Mouse (Mus musculus) retina, adult 2 months (tissue): Measurements from ENCODE around the gene Palm3.
"Not testable (repeated sequence)": the region's sequence is repeated elsewhere in the genome, so short reads cannot be mapped to it uniquely, and the experiment has no call there.

Experiments used
- DNase-seq: peaks from one replicate; pipeline ENCODE4 v3.0.0-alpha.2; 2012; ENCODE audit warnings: low read depth, low spot score

Palm3 gene

DNA sequence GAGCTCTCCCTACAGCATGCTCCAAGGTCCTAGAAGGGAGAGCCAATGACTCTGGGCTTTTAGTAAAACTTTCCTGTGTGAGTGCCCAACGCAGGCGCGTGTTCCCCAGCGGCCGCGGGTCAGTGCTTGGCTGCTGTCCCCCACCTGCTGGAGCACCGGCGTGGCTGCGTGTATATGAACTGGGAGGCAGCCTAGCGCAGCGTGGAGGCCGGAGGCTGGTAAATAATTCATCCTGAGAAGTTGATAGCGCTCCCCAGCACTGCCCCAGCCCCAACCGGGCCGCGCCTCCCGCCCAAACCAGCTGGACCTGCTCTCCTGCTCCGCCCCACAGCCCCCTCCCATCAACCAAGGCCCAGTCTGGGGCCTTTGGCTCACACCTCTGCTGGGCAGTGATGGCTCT, at the start of gene Palm3:
Gene Palm3 (plus strand): TSS at position 376 of the 400 bp plus-strand sequence.
- DNase-seq: no peak

DNA sequence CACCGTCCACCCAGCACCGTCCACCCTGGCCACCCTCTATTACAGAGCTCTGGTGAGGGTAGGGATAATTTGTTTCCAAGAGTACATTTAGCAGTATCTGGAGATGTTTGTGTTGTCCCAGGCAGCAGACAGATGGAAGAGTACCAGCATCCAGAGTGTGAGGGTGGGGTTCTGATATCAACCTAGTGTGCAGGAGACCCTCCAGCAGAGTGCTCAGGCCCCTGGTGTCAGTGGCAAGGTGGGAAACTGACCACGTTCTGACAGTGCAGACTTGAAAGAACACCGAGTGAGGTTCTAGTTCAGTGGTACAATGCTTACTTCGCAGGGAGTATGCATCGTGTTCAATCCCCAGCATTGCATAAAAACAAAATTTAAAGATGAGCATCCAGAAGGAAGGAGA, 49.6 kb upstream of the Palm3 start:
- no peak for DNase-seq

DNA sequence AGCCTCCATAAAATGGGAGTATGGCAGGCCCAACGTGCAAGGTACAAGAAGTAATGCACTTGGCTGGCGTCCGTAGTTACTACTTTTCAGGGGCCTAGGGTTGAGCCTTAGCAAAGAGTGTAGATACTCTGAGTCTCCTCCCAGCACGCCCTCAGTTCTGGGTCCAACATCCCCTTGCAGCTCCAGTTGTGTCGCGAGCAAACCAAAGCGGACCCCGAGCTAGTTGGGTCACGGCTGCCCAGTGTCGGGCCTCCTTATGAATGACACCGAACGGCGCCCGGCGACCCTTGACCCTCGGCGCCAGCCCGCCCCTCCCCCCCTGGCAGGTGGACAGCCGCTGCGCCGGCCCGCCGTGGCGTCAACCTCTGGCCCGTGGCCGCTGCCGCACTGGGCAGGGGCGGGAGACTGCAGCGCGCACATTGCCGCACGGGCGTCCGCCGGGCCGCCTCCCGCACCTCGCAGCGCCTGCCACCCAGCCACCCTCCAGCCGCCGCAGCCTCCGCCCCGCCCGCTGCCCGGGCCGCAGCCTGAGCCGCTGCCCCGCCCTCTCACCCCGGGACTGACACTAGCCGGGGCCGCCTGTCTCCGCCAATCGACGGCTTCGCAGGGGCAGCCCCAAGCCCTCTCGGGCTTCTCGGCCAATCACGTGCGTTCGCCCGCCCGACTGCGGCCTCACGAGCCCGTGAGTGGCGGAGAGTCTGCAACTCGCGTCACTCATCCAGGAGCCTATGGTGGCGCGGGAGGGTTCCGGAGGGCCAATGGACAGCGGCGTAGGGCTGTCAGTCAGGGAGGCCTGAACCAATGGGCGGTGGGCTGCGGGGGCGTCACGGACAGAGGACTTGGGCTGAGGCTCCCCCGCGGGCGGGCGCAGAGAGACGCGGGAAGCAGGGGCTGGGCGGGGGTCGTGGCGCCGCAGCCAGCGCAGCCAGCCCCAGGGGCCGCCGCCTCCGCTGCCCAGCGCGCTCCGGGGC, 48.8 kb upstream of the Palm3 start, which contains the start of gene Prkaca:
Gene Prkaca (plus strand): TSS at position 844 of the 971 bp plus-strand sequence.
- peak; percentile 92 for DNase-seq

DNA sequence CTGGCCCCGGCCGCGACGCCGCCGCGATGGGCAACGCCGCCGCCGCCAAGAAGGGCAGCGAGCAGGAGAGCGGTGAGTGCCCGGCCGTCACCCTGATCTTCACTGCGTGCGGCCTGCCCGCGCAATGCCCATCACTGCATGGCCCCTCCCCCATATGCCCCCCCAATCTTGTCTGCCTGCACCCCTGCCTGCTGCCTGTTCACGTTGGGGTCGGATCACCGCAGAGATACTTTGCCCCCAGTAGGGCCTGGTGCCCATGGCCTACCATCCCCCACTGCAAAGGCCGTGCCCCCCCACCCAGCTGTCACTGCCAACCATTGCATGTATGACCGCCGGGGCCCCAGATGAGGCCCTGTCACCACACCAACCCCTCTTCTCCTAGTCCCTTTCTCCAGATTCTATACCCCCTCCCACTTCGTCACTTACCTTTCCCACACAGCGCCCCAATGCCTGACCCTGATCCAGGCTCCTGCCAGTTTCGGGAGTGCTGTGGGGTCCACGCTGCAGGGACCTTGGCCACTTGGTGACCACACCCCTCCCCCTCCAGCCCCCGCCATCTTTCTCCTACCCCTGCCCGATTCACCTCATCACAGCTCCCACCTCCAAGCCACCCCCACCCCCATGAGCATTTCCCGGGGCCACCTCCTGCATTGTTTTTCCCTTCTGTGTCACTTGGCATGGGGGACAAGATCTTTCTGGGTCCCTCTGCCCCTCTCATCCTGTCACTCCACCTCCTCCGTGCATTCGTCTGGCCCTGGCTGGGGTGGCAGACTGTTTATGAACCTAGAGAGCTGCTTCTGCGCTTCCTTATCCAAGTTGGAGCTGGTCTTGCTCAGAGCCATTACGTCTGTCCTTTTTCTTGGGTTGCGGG, 47.9 kb upstream of the Palm3 start:
- no peak for DNase-seq

DNA sequence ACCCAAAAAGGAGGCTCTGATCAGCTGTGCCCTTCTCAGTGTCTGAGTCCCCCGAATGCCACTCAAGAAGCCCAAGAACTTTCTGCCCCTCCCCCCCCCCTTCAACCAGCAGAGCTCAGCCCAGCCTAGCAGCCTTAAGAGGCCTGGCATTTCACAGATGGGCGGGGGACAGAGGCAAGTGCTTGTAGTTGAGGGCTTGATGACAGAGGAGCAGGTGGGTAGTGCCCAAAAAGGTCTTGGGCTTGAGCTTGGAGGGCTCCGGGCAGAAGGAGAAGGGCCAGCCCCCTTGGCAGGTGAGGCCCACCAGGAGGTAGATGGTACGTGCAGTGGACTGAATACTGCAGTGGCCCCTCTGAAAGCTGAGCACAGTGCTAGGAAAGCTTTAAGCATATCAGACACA, 46.8 kb upstream of the Palm3 start:
- no peak for DNase-seq

DNA sequence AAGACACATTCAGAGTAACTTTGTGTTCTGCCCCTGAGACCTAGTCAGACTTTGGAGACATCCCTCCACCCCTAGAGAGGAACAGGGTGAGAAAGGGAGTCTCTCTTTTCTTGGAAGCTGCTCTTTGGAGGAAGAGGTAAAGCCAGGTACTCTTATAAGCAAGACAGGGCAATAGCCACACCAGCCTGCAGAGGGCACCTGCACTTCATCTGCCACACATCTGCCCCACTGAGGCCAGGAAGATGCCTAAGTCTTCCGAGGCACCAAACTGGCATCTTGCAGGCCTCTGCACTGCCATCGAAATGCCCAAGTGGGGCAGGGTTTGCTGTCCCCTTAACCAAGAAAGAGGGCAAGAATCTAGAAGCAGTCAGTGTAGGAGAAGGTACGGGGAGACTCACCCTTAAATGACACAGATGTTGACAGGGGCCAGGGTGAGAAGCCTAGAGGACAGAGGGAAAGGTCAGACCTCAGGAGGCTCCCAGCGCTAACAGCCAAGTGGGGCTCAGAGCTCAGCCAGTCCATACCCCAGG, 45.1 kb upstream of the Palm3 start:
- no peak for DNase-seq

DNA sequence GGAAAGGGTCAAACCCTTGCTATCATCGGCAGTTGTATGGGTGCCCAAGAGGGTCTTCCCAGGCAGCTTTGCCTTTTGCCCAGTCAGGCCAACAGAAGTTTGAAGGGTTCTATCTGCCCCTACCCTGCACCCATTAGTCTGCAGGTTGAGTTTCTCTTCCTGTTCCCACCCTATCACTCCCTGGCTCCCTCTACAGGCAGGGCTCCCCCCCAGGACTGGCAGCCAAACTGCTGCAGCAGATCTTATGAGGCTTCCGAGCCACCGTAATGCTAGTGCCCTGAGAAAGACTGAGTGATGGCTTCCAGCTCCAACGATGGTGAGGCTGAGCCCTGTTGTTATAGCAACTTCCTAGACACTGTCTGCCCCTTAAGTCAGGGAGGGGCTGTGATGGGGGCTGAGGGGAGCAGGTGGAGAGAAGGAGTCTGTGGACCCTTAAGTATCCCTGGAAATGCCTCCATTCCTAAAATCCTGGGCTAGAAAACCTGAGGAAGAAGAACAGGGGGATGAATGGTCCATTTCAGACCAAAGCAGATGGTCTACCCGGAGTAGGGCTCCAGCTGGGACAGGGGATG, 44.4 kb upstream of the Palm3 start:
- DNase-seq: no peak

DNA sequence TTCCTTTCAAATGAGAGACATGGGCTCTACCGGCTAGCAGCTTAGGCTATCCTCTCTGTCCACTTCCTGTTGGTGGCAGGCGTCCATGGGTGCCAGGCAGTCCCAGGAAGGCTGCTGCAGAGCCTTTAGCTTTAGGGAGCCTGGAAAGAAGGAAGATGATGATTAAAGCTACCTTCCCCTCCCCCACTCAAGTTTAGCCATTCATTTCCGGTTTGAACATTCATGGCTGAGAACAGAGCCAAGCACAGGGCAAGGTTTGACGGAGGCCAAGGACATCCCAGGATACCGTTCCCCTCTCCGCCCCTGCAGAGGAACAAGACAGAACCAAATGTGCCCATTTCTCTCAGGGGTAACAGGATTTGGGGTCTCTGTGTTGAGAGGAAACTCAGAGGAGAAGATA, 43.6 kb upstream of the Palm3 start:
- no peak for DNase-seq

DNA sequence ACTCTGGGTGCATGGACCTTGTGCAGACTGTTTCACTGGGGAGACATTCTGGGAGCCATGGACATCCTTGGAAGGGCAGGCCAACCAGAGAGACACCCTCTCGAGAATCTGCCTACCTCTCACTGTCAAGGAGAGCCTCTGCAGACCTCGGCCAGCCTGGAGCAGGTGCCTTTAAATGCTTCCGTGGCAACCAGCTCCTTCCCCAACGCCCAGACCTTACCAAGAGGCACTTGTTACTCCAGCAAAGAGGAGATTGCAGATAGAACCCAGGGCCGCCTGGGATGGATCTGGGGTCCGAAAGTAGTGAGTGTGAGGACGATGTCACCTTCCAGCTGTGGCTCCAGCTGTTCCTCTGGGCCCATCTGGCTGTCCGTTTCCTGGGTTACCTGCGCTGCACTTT, 43.1 kb upstream of the Palm3 start:
- no peak for DNase-seq

DNA sequence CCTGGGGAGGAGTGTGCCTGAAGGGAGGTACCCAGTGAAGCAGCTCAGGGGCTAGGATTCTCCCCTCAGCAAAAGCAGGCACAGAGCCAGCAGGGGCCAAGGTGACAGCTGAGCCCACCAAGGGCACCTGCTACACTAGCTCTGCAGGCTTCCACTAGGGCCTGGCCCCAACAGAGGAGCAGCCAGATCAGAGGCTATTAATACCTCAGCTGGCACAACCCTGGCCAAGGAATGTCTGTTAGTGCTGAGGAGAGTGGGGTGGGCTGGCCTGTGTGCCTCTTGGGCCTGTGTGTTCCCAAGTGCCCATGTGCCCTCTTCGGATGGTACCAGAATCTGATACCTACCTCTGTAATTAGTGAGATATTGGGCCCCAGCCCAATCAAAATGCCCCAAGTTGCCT, 41.0 kb upstream of the Palm3 start:
- DNase-seq: no peak

DNA sequence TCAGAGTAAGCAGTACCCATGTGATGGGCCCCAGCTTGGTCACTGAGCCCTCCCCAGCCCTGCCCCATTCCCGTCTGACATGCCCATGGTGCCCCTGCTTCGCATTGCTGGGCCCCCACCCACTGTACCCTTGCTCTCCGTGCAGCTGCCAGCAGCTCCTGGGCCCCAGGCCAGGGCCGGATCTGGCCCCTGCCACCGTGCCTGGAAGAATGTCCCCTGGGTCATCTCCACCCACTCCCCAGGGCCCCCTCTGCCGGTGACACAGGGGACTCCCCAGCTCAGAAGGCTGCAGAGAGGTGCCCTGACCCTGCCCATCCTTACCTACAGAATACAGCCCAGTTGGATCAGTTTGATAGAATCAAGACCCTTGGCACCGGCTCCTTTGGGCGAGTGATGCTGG, 40.4 kb upstream of the Palm3 start:
- DNase-seq: no peak

DNA sequence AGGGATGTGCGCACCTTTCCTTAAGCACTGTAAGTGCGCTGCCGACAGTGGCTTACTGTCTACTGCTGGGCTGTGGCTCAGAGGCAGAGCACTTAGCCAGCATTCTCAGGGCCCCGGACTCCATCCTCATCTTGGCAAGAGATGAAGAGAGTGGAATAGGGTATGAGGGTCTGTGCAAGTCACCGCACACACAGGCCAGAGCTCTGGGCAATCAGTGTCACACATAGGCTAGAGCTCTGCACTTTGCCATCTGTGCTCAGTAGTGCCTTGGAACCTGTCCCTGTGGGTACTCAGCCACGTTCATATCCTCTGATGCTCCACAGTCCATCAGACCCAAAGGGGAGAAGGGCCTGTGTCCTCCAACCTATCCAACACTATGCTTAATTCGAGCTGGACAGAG, 39.7 kb upstream of the Palm3 start:
- DNase-seq: no peak

DNA sequence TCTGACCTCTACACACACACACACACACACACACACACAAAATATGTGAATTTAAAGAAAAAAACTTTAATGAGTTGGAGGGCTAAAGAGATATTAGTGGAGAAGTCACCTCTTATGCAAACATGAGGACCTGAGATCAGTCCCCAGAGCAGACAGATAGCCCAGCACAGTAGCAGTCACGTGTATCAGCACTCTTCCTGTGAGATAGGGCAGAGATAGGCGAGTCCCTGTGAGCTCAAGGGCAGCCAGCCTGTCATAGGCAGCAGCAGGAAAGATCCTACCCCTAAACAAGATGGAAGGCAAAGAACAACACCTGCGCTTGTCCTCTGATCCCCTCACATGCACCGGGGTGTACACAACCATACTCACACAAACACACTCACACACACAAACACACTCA, 38.8 kb upstream of the Palm3 start:
- no peak for DNase-seq

DNA sequence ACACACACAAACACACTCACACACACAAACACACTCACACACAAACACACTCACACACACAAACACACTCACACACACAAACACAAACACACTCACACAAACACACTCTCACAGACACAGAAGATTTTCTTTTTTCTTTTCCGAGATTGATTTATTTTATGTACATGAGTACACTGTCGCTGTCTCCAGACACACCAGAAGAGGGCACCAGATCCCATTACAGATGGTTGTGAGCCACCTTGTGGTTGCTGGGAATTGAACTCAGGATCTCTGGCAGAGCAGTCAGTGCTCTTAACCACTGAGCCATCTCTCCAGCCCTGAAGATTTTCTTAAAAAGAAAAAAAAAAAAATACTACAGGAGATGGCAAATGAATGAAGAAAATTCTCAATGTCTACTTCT, 38.0 kb upstream of the Palm3 start:
- not testable (repeated sequence) for DNase-seq

DNA sequence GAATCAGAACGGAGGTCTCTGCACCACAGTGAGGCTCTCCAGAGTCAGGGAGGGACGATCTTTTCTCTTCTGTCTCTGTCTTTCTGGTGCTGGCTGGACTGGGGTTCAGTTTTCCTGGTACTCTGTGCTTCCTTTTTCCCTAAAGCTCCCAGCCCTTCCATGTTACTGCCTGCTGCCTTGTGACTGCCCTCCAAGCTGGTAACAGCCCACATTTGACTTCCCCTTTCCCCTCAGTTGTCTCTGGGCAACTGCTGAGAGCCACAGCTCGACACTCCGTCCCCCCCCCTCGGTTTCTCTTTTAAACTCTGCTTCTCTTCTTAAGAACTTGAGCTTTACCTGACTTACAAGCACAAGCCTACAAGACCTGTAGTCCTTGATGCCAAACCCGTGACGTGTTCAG, 32.0 kb upstream of the Palm3 start:
- DNase-seq: no peak

DNA sequence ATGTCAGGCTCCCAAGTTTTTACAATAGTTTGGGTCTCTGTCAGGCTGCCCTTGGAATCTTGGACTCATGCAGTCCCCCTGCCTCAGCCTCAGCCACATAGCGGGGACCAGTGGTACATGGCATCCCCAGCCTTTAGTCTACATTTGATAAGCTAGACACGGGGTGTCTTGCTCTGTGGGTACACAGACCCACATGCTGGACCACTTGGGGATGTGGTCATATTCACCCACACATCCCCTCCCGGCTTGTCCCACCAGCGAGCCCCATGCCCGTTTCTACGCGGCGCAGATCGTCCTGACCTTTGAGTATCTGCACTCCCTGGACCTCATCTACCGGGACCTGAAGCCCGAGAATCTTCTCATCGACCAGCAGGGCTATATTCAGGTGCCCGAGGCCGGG, 31.1 kb upstream of the Palm3 start:
- no peak for DNase-seq

DNA sequence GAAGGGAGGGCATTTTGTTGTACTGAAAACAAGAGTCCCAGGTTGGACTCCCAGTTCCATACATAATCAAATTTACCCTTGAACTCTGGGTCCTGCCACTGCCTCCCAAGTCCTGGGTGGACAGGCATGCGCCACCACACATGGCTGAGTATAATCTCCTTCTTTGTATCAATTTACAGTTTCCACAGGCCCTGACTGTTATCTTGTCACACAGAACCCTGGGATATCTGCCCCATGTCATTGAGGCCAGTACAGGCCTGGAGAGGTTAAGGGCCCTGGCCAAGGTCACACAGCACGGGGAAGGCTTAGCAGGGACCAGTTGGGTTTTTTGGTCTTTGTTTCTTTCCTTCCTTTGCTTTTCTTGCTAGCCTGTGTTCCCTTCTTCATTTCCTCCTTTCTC, 28.8 kb upstream of the Palm3 start:
- DNase-seq: no peak

DNA sequence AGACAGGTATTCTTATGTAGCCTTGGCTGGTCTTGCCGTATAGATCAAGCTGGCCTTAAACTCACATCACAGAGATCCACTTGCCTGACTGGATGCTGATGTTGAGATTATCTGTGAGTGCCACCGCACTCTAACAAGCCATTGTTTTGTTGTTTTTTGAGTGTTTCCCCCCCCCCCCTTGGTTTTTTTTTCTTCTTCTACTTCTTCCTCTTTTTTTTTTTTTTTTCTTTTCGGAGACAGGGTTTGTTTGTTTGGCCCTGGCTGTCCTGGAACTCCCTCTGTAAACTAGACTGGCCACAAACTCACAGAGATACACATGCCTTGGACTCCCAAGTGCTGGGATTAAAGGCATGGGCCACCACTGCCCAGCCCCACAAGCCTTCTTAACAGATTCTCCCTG, 27.2 kb upstream of the Palm3 start:
- DNase-seq: no peak

DNA sequence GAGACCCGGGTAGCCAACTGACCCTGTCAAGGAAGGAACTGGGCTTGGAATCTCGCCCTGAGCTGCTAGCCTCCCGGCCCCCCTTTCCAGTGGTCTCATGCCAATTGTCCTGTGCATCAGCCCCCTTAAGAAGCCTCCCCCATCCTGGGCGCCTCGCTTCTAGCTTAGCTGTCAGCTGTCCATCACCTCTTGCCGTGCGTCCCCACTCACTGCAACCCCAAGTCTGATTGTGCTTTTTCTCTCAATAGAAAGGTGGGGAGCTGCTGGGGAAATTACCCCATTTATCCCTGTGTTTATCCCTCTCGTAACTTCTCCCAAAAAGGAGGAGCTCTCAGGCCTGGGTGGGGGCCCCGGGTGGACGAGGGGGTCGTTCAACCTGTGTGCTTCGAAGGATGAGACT, 25.3 kb upstream of the Palm3 start:
- DNase-seq: no peak

DNA sequence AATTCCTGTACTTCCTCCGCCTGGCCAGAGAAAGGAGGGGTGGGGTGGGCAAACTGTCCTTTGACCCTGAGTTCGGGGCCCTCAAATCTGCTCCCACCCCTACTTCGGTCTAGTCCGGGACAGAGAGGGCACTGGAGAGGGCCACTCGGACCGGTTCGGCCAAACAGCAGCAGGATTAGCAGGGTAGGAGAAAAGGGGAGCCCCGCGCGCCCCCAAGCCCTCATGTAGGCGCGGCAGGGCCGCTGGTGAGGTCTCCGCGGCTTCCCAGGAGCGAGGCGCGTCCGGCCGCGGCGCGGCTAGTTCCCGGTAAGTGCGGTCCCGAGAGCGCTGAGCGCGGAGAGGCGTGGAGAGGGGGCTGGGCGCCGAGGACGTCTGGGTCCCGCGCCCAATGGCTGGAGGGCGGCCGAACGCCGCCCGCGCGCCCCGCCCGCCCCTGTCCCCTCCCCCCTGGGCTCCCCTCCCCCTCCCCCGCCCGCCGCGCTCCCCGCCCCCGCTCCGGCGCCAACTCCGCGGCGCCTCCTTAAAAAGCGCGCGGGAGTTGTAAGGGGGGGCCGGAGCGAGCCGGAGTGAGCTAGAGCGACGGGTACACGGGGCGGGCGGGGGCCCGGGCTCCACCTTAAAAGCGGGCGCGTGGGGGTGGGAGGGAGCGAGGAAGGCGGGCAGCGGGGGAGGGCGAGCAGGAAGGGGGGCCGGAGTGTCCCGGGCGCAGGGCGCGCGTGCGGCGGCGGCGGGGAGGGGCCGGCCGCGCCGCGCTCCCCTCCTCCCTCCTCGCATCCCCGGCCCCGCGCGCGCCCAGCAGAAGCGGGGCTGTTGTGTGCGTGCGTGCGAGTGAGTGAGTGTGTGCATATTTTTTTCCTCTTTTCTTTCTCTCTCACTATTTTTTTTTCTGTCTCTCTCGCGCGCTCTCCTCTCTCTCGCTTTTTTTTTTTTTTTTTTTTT, 24.4 kb upstream of the Palm3 start:
- DNase-seq: peak; percentile 54
